Mouse (Mus musculus) neural tube, embryonic 12.5 days (tissue): ENCODE data around the gene Taf5l. TPM values are rescaled to one million over a fixed set of nuclear protein-coding genes. Genes with fewer than 3 reads are reported as not detected.
"Not testable (repeated sequence)": the region's sequence is repeated elsewhere in the genome, so short reads cannot be mapped to it uniquely, and the experiment has no call there.

Experiments used
- ATAC-seq: fragments of 200-750 bp; cut with Nextera tagmentation; 2 replicates; pipeline ENCODE4 v1.8.0; 2017; ENCODE audit warnings: low read depth, mild to moderate bottlenecking, moderate TSS enrichment, moderate library complexity; ENCODE audit not compliant: low FRiP score
- H3K27ac ChIP-seq: fragments of 300-500 bp; sonication (generic); 2 replicates; pipeline ENCODE4 v1.5.1; 2016
- H3K27me3 ChIP-seq: fragments of 300-500 bp; sonication (generic); replicated peaks from 2 replicates; pipeline ENCODE4 v1.6.1; 2016; ENCODE audit warnings: mild to moderate bottlenecking
- H3K36me3 ChIP-seq: fragments of 300-500 bp; sonication (generic); 2 replicates; pipeline ENCODE4 v1.6.1; 2016; ENCODE audit warnings: mild to moderate bottlenecking
- H3K4me1 ChIP-seq: fragments of 300-500 bp; sonication (generic); 2 replicates; pipeline ENCODE4 v1.6.1; 2016
- H3K4me2 ChIP-seq: fragments of 300-500 bp; sonication (generic); replicated peaks from 2 replicates; pipeline ENCODE4 v1.6.1; 2016; ENCODE audit warnings: mild to moderate bottlenecking
- H3K4me3 ChIP-seq: fragments of 300-500 bp; sonication (generic); 2 replicates; pipeline ENCODE4 v1.5.1; 2016
- H3K9ac ChIP-seq: fragments of 300-500 bp; sonication (generic); 2 replicates; pipeline ENCODE4 v1.6.1; 2016; ENCODE audit warnings: mild to moderate bottlenecking
- H3K9me3 ChIP-seq: fragments of 300-500 bp; sonication (generic); 2 replicates; pipeline ENCODE4 v1.6.1; 2016; ENCODE audit warnings: mild to moderate bottlenecking
- WGBS: fragments of 180-500 bp; shearing (Covaris S2); methylation state at CpG from one replicate; pipeline ENCODE4 v1.1.7; 2016; 5-methylcytosine and 5-hydroxymethylcytosine counted together
- polyA plus RNA-seq: library from polyadenylated mRNA; unstranded; fragments of >200 nt; fragmentation: Nextera tagmentation; extraction: Ambion mirVana; gene quantifications from 2 replicates; pipeline ENCODE4 v1.2.1, GENCODE M21; 2016

Taf5l gene
- polyA plus RNA-seq, 1 experiment from 2014 or later = 34.6 TPM

- peaks cover 10% of the 10 kb centered on the region for H3K4me1 ChIP-seq
- no peaks in the 10 kb centered on the region for H3K9me3 ChIP-seq
- H3K4me2 ChIP-seq = no peak overlapping the region
- H3K27me3 ChIP-seq = no peaks in the 10 kb centered on the region
- H3K4me3 ChIP-seq = no peak overlapping the region
- no peak overlapping the region for H3K27ac ChIP-seq
- no peaks in the 10 kb centered on the region for H3K36me3 ChIP-seq
- ATAC-seq = no peak
- H3K9ac ChIP-seq = no peak overlapping the region
- 72% methylated on average over 4 of the region's 4 CpGs for WGBS
Observed at GRCm38 (mm10) chr8:123980239-123980638, 41.0 kb downstream of the Taf5l start.

- no peaks in the 10 kb centered on the region for H3K36me3 ChIP-seq
- H3K9ac ChIP-seq = no peak overlapping the region
- H3K27ac ChIP-seq = no peak overlapping the region
- WGBS = 81% methylated on average over 8 of the region's 8 CpGs
- no peak overlapping the region for H3K4me2 ChIP-seq
- ATAC-seq = no peak
- no peak overlapping the region for H3K4me3 ChIP-seq
- H3K4me1 ChIP-seq = peaks cover 10% of the 10 kb centered on the region
- no peaks in the 10 kb centered on the region for H3K27me3 ChIP-seq
- H3K9me3 ChIP-seq = no peaks in the 10 kb centered on the region
Observed at GRCm38 (mm10) chr8:123978926-123979325, 42.3 kb downstream of the Taf5l start.

GRCm38 (mm10) chr8:123978166-123978838 lies 42.9 kb downstream of the Taf5l start:
- 78% methylated on average over 14 of the region's 14 CpGs for WGBS
- H3K4me3 ChIP-seq = no peak overlapping the region
- no peak overlapping the region for H3K4me2 ChIP-seq
- H3K27ac ChIP-seq = no peak overlapping the region
- H3K9ac ChIP-seq = no peak overlapping the region
- H3K36me3 ChIP-seq = no peaks in the 10 kb centered on the region
- H3K4me1 ChIP-seq = peaks cover 10% of the 10 kb centered on the region
- ATAC-seq = no peak
- no peaks in the 10 kb centered on the region for H3K9me3 ChIP-seq
- H3K27me3 ChIP-seq = no peaks in the 10 kb centered on the region

GRCm38 (mm10) chr8:123977499-123977898 lies 43.7 kb downstream of the Taf5l start:
- Histone ChIP-seq H3K4me1 (peaks cover 10% of the 10 kb centered on the region), H3K4me2 (no peak overlapping the region), H3K9ac (no peak overlapping the region), H3K27ac (no peak overlapping the region), H3K4me3 (no peak overlapping the region), H3K36me3 (no peaks in the 10 kb centered on the region), H3K9me3 (no peaks in the 10 kb centered on the region), H3K27me3 (no peaks in the 10 kb centered on the region)
- no peak for ATAC-seq
- WGBS = 96% methylated on average over 4 of the region's 4 CpGs

GRCm38 (mm10) chr8:123973495-123973894 lies 47.7 kb downstream of the Taf5l start:
- Histone ChIP-seq H3K4me1 (no peaks in the 10 kb centered on the region), H3K4me3 (no peak overlapping the region), H3K27ac (no peak overlapping the region), H3K9me3 (no peaks in the 10 kb centered on the region), H3K9ac (no peak overlapping the region), H3K36me3 (peaks cover 6% of the 10 kb centered on the region; the same call in 1 of the 2 replicates), H3K27me3 (no peaks in the 10 kb centered on the region), H3K4me2 (no peak overlapping the region)
- no peak for ATAC-seq
- 73% methylated on average over 1 of the region's 1 CpGs for WGBS

GRCm38 (mm10) chr8:123966896-123967295 lies 54.3 kb downstream of the Taf5l start:
- no peak overlapping the region for H3K9ac ChIP-seq
- no peak overlapping the region for H3K4me2 ChIP-seq
- 81% methylated on average over 2 of the region's 2 CpGs for WGBS
- no peak for ATAC-seq
- H3K36me3 ChIP-seq = peaks cover 33% of the 10 kb centered on the region
- H3K27me3 ChIP-seq = no peaks in the 10 kb centered on the region
- no peaks in the 10 kb centered on the region for H3K4me1 ChIP-seq
- no peak overlapping the region for H3K4me3 ChIP-seq
- no peak overlapping the region for H3K27ac ChIP-seq
- H3K9me3 ChIP-seq = no peaks in the 10 kb centered on the region

GRCm38 (mm10) chr8:123961371-123961770 lies 59.8 kb downstream of the Taf5l start:
- no peak overlapping the region for H3K4me2 ChIP-seq
- peaks cover 60% of the 10 kb centered on the region for H3K36me3 ChIP-seq
- H3K9me3 ChIP-seq = no peaks in the 10 kb centered on the region
- 88% methylated on average over 1 of the region's 1 CpGs for WGBS
- no peak overlapping the region for H3K27ac ChIP-seq
- no peaks in the 10 kb centered on the region for H3K27me3 ChIP-seq
- ATAC-seq = no peak
- no peak overlapping the region for H3K9ac ChIP-seq
- H3K4me1 ChIP-seq = no peaks in the 10 kb centered on the region
- H3K4me3 ChIP-seq = no peak overlapping the region

GRCm38 (mm10) chr8:123960556-123960955 lies 60.6 kb downstream of the Taf5l start:
- not testable (repeated sequence) for H3K4me2 ChIP-seq, H3K4me1 ChIP-seq, H3K9ac ChIP-seq, H3K4me3 ChIP-seq, H3K27ac ChIP-seq, H3K27me3 ChIP-seq, ATAC-seq, H3K9me3 ChIP-seq
- H3K36me3 ChIP-seq = peaks cover 57% of the 10 kb centered on the region
- WGBS = 89% methylated on average over 5 of the region's 5 CpGs

- H3K27ac ChIP-seq = no peak overlapping the region
Observed at GRCm38 (mm10) chr8:123960056-123960455, 61.1 kb downstream of the Taf5l start.

GRCm38 (mm10) chr8:123959473-123959872 lies 61.7 kb downstream of the Taf5l start:
- H3K4me2 ChIP-seq = no peak overlapping the region
- H3K4me3 ChIP-seq = no peak overlapping the region
- H3K36me3 ChIP-seq = peaks cover 54% of the 10 kb centered on the region
- no peaks in the 10 kb centered on the region for H3K27me3 ChIP-seq
- WGBS = 89% methylated on average over 6 of the region's 6 CpGs
- ATAC-seq = no peak
- H3K27ac ChIP-seq = no peak overlapping the region
- no peak overlapping the region for H3K9ac ChIP-seq
- H3K9me3 ChIP-seq = no peaks in the 10 kb centered on the region
- no peaks in the 10 kb centered on the region for H3K4me1 ChIP-seq

More at GRCm38 (mm10) chr8:123960056-123960455, 61.1 kb downstream of the Taf5l start:
- Histone ChIP-seq H3K4me2 (no peak overlapping the region), H3K36me3 (peaks cover 57% of the 10 kb centered on the region), H3K4me1 (no peaks in the 10 kb centered on the region), H3K9ac (no peak overlapping the region), H3K27me3 (no peaks in the 10 kb centered on the region), H3K4me3 (no peak overlapping the region), H3K9me3 (no peaks in the 10 kb centered on the region)
- 90% methylated on average over 9 of the region's 9 CpGs for WGBS
- ATAC-seq = no peak

- ATAC-seq = no peak
- Histone ChIP-seq H3K9me3 (no peaks in the 10 kb centered on the region), H3K4me3 (no peak overlapping the region), H3K36me3 (peaks cover 55% of the 10 kb centered on the region), H3K27me3 (no peaks in the 10 kb centered on the region), H3K4me1 (no peaks in the 10 kb centered on the region), H3K27ac (no peak overlapping the region), H3K4me2 (no peak overlapping the region), H3K9ac (no peak overlapping the region)
- WGBS = 83% methylated on average over 17 of the region's 17 CpGs
Observed at GRCm38 (mm10) chr8:123958130-123958529, 63.1 kb downstream of the Taf5l start.

- no peaks in the 10 kb centered on the region for H3K27me3 ChIP-seq
- 92% methylated on average over 8 of the region's 8 CpGs for WGBS
- no peaks in the 10 kb centered on the region for H3K9me3 ChIP-seq
- H3K27ac ChIP-seq = no peak overlapping the region
- H3K4me3 ChIP-seq = no peak overlapping the region
- H3K36me3 ChIP-seq = peaks cover 33% of the 10 kb centered on the region
- no peak overlapping the region for H3K9ac ChIP-seq
- no peak overlapping the region for H3K4me2 ChIP-seq
- ATAC-seq = no peak
- peaks cover 6% of the 10 kb centered on the region for H3K4me1 ChIP-seq
Observed at GRCm38 (mm10) chr8:123954246-123954645, 67.0 kb downstream of the Taf5l start.

- no peaks in the 10 kb centered on the region for H3K9me3 ChIP-seq
- no peak overlapping the region for H3K27ac ChIP-seq
- no peak overlapping the region for H3K9ac ChIP-seq
- 88% methylated on average over 8 of the region's 8 CpGs for WGBS
- H3K27me3 ChIP-seq = no peaks in the 10 kb centered on the region
- no peak for ATAC-seq
- H3K36me3 ChIP-seq = peaks cover 30% of the 10 kb centered on the region
- H3K4me3 ChIP-seq = no peak overlapping the region
- peaks cover 6% of the 10 kb centered on the region for H3K4me1 ChIP-seq
- no peak overlapping the region for H3K4me2 ChIP-seq
Observed at GRCm38 (mm10) chr8:123953686-123954085, 67.5 kb downstream of the Taf5l start.
